Comparison of ENCODE assay signal across 19 mouse cellular contexts in the genomic region with DNA sequence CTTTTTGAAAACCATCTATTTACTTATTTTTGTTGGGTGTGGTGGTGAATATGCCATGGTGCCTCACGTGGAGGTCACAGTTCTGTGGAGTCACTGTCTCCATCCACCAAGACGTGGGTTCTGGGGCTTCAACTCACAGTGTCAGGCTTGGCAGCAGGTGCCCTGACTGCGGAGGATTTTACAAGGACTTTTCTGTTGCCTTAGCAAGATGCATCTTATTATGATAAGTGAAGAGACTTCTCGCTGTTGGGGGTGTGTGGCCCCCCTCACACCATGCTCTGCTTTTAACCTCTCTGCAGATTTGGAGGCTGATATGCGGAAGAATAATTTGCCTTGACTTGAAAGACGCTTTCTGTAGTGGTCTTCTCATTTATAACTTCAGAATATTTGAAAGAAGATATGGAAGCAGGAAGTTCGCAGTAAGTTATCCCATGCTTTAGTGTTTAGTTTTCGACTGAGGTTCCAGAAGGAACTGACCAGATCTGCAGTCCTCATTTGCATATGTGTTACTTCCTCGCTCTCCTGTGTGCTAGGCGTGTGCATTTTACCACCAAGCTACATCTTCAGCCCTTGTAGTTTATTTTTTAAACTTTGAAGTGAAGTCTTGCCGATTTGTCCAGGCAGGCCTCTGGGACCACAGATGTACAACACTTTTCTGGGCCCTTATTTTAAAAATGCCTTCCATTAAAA. TPM values are rescaled to one million over a fixed set of nuclear protein-coding genes. Genes with fewer than 3 reads are reported as not detected.
DNase-seq lines count a peak whose midpoint lies in the region; ATAC-seq lines count a peak whose summit lies in the region.
"Had no signal": no experiment of that assay in that cellular context is flagged by ENCODE, and none has a peak within 500 bp of the region (broad histone marks: within the 10 kb centered on the region; RNA-seq: fewer than 3 reads in every experiment).

No protein-coding gene starts in this region.

- H3K4me1 ChIP-seq in midbrain, embryonic 14.5 days (ENCODE audit: control insufficient read depth, insufficient read depth, low read length) = no peaks in the 10 kb centered on the region
- H3K4me1 ChIP-seq: limb, embryonic 13.5 days; midbrain, embryonic 10.5 days had no signal

- H3K9ac ChIP-seq in midbrain, embryonic 14.5 days (replicated peaks; ENCODE audit: low read length) = no peak overlapping the region
- H3K9ac ChIP-seq: limb, embryonic 13.5 days had no signal

- no peak overlapping the region for H3K4me2 ChIP-seq in midbrain, embryonic 14.5 days (ENCODE audit: low read length)
- H3K4me2 ChIP-seq: limb, embryonic 13.5 days had no signal

- no peaks in the 10 kb centered on the region for H3K9me3 ChIP-seq in midbrain, embryonic 14.5 days (ENCODE audit: control insufficient read depth, low read length)
- H3K9me3 ChIP-seq: limb, embryonic 13.5 days; midbrain, embryonic 10.5 days had no signal

- no peaks in the 10 kb centered on the region for H3K27me3 ChIP-seq in midbrain, embryonic 14.5 days (ENCODE audit: control insufficient read depth, insufficient read depth, low read length)
- H3K27me3 ChIP-seq: limb, embryonic 13.5 days had no signal

- no peak overlapping the region for H3K27ac ChIP-seq in midbrain, embryonic 14.5 days (replicated peaks; ENCODE audit: low read depth, low read length)
- H3K27ac ChIP-seq: limb, embryonic 13.5 days; midbrain, embryonic 10.5 days had no signal

- WGBS in midbrain, embryonic 14.5 days = 91% methylated on average over 11 of the region's 11 CpGs

- 0 out of 2 replicates have a peak, but pooled peaks have one; percentile 10 for ATAC-seq in megakaryocyte progenitor cell, adult 5-6 weeks (replicated peaks; ENCODE audit: poor library complexity)
- ATAC-seq in midbrain, embryonic 14.5 days (ENCODE audit: low FRiP score, low TSS enrichment) = no peak
- ATAC-seq: forebrain, embryonic 16.5 days; lung, postnatal 0 days had no signal

- peak; percentile 76 for DNase-seq in A20 (ENCODE audit: low read depth, low spot score)
- peak; percentile 30 for DNase-seq in CD4-positive helper T cell, adult 2 months (ENCODE audit: low read depth, low spot score)
- DNase-seq in induced T-regulatory cell, adult 2 months (ENCODE audit: low read depth) = peak; percentile 50
- DNase-seq in midbrain, embryonic 14.5 days = no peak
- no peak for DNase-seq in adrenal gland, postnatal 36 days
- no peak for DNase-seq in embryo, embryonic 10 days (ENCODE audit: low spot score)
- DNase-seq: adrenal gland, adult 2 months; cerebellum, adult 18-20 months; heart, adult 11 months; kidney, adult 9 months had no signal

- peaks cover 52% of the 10 kb centered on the region for H3K36me3 ChIP-seq in midbrain, embryonic 14.5 days (ENCODE audit: control insufficient read depth, insufficient read depth, low read length)

- H3K4me3 ChIP-seq in midbrain, embryonic 14.5 days (replicated peaks; ENCODE audit: low read depth, low read length) = no peak overlapping the region
- H3K4me3 ChIP-seq: limb, embryonic 13.5 days; midbrain, embryonic 10.5 days had no signal

RNA-seq across cellular contexts. Expression of a gene that starts 8.4 kb away (rescaled TPM):
- 0.68 and 2.1 TPM in 2 replicates for total RNA-seq in megakaryocyte progenitor cell, adult 5-6 weeks (2015)
- total RNA-seq in megakaryocyte progenitor cell, adult 5-6 weeks (2017) = 0.34 and 1.9 TPM in 2 replicates
- polyA plus RNA-seq in midbrain, embryonic 14.5 days (2014; fragmentation: Nextera tagmentation; extraction: Ambion mirVana) = not detected in 2 replicates
- under 1 TPM; 0.23 to 0.26 TPM for total RNA-seq in adrenal gland, postnatal 36 days (2021)
- total RNA-seq: gastrocnemius, adult 18-20 months; layer of hippocampus, postnatal 14 days; left cerebral cortex, postnatal 10 days had no signal
- polyA plus RNA-seq: heart, embryonic 14.5 days had no signal

RNA-seq across cellular contexts. Expression of a gene that starts 28.7 kb away (rescaled TPM):
- 31.1 and 33.5 TPM in 2 replicates for total RNA-seq in megakaryocyte progenitor cell, adult 5-6 weeks (2015)
- total RNA-seq in megakaryocyte progenitor cell, adult 5-6 weeks (2017) = 19.0 and 25.2 TPM in 2 replicates
- 37.4 and 52.4 TPM in 2 replicates for polyA plus RNA-seq in midbrain, embryonic 14.5 days (2014; fragmentation: Nextera tagmentation; extraction: Ambion mirVana)
- 10 to 100 TPM; 35.4 to 36.5 TPM for total RNA-seq in adrenal gland, postnatal 36 days (2021)

RNA-seq across cellular contexts. Expression of a gene that starts 57.9 kb away (rescaled TPM):
- total RNA-seq in megakaryocyte progenitor cell, adult 5-6 weeks (2015) = 4.0 and 7.1 TPM in 2 replicates
- 2.2 and 3.5 TPM in 2 replicates for total RNA-seq in megakaryocyte progenitor cell, adult 5-6 weeks (2017)
- 0.67 and 0.72 TPM in 2 replicates for polyA plus RNA-seq in midbrain, embryonic 14.5 days (2014; fragmentation: Nextera tagmentation; extraction: Ambion mirVana)
- total RNA-seq in adrenal gland, postnatal 36 days (2021) = under 1 TPM; 0.36 to 0.46 TPM

Comparison
In these comparisons a context has a peak if more than half of its experiments do, and no peak if none do; other contexts are left out.
1. DNase-seq: peak in A20 (single experiment), CD4-positive helper T cell, adult 2 months (single experiment) and induced T-regulatory cell, adult 2 months (single experiment); none in midbrain, embryonic 14.5 days (single experiment), adrenal gland, postnatal 36 days (0 of 2) and embryo, embryonic 10 days (single experiment).